Mouse (Mus musculus) forelimb bud, embryonic 11.5 days (tissue): Measurements from ENCODE around the gene Tcf7l2.

Experiments used
- DNase-seq: peaks from one replicate; pipeline ENCODE4 v3.0.0-alpha.2; 2012; ENCODE audit warnings: low read depth, low spot score

Tcf7l2 gene

GRCm38 (mm10) chr19:55741439-55741928 is at the start of gene Tcf7l2:
Gene Tcf7l2, plus strand, starts transcription at chr19:55741820.
- peak; percentile 94 for DNase-seq

GRCm38 (mm10) chr19:55694651-55695050 is 47.0 kb upstream of the Tcf7l2 start:
- DNase-seq: no peak

- no peak for DNase-seq
Measured at GRCm38 (mm10) chr19:55695418-55695817, 46.2 kb upstream of the Tcf7l2 start.

- DNase-seq: no peak
Measured at GRCm38 (mm10) chr19:55698892-55699291, 42.7 kb upstream of the Tcf7l2 start.

GRCm38 (mm10) chr19:55700214-55700568 is 41.4 kb upstream of the Tcf7l2 start:
- no peak for DNase-seq

GRCm38 (mm10) chr19:55700569-55701282 is 40.9 kb upstream of the Tcf7l2 start:
- DNase-seq: no peak

GRCm38 (mm10) chr19:55701283-55701633 is 40.4 kb upstream of the Tcf7l2 start:
- no peak for DNase-seq

GRCm38 (mm10) chr19:55702081-55702480 is 39.5 kb upstream of the Tcf7l2 start:
- DNase-seq: no peak

GRCm38 (mm10) chr19:55702716-55703115 is 38.9 kb upstream of the Tcf7l2 start:
- no peak for DNase-seq

- DNase-seq: no peak
Measured at GRCm38 (mm10) chr19:55704071-55704470, 37.5 kb upstream of the Tcf7l2 start.

- DNase-seq: no peak
Measured at GRCm38 (mm10) chr19:55706300-55706699, 35.3 kb upstream of the Tcf7l2 start.

GRCm38 (mm10) chr19:55706806-55707205 is 34.8 kb upstream of the Tcf7l2 start:
- DNase-seq: no peak

GRCm38 (mm10) chr19:55708031-55708554 is 33.5 kb upstream of the Tcf7l2 start:
- DNase-seq: peak; percentile 57

- DNase-seq: no peak
Measured at GRCm38 (mm10) chr19:55710841-55711240, 30.8 kb upstream of the Tcf7l2 start.

- no peak for DNase-seq
Measured at GRCm38 (mm10) chr19:55711701-55712100, 29.9 kb upstream of the Tcf7l2 start.

- DNase-seq: no peak
Measured at GRCm38 (mm10) chr19:55712678-55713077, 28.9 kb upstream of the Tcf7l2 start.

- DNase-seq: no peak
Measured at GRCm38 (mm10) chr19:55714015-55714414, 27.6 kb upstream of the Tcf7l2 start.

GRCm38 (mm10) chr19:55714665-55715064 is 27.0 kb upstream of the Tcf7l2 start:
- DNase-seq: no peak

- no peak for DNase-seq
Measured at GRCm38 (mm10) chr19:55719083-55719482, 22.5 kb upstream of the Tcf7l2 start.

GRCm38 (mm10) chr19:55719524-55720408 is 21.9 kb upstream of the Tcf7l2 start:
- DNase-seq: no peak

- no peak for DNase-seq
Measured at GRCm38 (mm10) chr19:55720409-55721092, 21.1 kb upstream of the Tcf7l2 start.

- no peak for DNase-seq
Measured at GRCm38 (mm10) chr19:55722376-55722775, 19.2 kb upstream of the Tcf7l2 start.
